Mouse (Mus musculus): ENCODE data around the gene Armh1.
"Not testable (repeated sequence)": the region's sequence is repeated elsewhere in the genome, so short reads cannot be mapped to it uniquely, and the experiment has no call there.

Gene Armh1

DNA sequence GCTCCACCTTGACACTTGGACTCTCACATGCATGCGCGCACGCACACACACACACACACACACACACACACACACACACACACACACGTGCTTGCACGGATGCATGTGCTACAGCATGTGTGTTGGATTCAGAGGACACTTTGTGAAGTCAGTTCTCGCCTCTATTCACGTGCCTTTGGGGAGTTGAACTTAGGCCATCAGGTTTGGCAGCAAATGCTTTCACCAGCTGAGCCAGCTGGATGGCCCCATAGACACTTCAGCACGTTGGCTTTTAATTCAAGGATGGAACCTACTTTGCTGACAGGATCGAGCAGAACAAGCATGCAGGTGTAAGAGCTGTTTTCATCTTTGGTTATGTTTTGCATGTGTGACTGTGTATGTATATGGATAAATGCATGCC is 30.1 kb downstream of the Armh1 start:
- no peak for DNase-seq (ENCODE audit: low spot score in 2 of 2)

DNA sequence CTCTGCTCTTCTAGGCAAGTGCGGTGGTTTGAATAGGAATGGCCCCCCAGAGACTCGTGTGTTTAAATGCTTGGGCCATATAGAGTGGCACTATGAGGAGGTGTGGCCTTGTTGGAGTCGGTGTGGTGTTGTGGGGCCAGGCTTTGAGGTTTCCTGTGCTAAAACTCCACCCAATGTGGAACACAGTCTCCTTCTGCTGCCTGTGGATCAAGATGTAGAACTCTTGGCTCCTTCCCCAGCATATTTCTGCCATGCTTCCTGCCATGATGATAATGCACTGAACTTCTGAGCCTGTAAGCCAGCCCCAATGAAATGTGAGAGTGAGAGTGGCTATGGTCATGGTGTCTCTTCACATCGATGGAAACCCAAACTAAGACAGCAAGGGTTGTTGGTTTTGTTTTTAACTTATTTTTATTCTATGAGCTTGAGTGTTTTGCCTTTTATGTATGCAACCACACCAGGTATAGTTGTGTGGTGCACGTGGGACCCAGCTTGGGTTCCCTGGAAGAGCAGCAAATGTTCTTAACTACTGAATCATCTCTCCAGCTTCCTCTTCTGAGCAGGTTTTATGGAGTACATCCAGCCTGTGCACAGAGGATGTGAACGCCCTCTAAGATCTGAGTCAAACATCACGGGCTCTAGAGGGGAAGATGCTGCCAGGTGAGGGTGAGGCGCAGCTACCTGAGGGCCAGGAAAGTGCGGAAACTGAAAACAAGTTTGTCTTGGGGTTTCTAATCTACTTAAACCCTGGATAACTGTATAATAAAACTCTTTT is 31.0 kb downstream of the Armh1 start:
- no peak for DNase-seq (ENCODE audit: low spot score in 2 of 2)

DNA sequence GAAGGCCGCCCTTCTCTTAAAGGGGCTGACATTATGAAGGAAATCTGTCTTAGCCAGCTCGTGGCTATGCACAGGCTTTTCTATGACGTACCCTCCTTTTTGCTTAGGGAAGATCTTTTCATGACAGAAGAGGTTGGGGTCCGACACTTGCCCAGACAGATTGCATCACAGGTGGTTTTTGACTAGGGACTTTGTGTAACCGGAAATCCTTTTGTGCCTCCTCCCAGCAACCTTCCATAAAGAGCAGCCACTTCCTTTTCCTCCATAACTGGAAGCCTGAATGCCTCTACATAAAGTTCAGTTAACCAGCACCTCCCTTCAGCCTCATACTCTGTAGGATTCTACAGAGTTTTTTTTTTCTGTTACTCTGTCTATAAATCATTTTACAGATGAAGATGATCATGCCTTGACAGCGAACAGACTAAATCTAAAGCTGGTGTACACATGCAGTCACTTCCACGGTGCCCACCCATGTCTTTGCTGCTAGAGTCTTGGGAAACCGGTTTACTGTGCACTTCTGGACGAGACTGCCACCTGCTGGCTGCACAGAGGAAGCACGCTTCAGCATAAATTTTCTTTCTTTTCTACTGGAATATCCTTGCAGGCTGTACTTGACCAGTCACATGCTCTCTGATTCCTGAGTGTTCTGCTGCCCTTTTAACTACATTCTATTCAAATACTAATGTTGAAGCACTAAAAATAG is 33.3 kb downstream of the Armh1 start:
- no peak for DNase-seq (ENCODE audit: low spot score in 2 of 2)

DNA sequence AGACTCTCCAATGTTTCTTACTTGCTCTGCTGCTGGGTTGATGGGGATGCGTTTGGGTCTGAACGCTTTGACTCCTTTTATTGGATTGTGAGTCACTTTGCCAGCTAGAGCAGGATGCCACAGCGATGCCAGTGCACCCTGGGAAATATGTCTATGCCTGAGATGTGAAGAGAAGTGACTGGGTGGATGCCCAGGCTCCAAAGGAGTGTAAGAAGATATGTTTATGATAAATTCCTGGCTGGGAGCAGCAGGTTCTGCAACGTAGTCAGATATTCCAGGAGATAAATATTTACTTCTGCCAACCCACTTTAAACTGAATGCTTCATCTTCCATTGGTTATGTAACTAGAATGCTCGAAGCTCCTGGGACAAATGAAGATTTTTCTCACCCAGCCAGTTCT is 34.9 kb downstream of the Armh1 start:
- DNase-seq (ENCODE audit: low spot score in 2 of 2) = no peak

DNA sequence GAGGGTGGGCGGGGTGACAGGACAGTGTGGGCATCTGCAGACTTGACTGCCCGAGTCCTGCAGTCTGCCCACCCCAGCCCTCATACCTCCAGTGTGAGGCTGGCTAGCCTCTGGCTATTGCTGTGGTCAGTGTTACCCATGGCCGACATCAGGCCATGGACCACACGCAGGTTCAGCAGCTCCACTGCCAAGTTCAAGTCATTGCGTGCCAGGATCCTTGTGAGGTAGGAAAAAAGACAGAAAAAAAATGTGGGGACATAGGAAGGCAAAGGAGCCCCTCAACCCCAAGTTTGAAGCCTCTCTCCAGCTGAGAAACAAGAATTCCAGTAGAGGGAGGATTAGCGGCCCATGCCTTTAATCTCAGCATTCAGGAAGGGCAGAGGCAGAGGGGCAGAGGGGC is 37.7 kb downstream of the Armh1 start:
- no peak for DNase-seq (ENCODE audit: low spot score in 2 of 2)

DNA sequence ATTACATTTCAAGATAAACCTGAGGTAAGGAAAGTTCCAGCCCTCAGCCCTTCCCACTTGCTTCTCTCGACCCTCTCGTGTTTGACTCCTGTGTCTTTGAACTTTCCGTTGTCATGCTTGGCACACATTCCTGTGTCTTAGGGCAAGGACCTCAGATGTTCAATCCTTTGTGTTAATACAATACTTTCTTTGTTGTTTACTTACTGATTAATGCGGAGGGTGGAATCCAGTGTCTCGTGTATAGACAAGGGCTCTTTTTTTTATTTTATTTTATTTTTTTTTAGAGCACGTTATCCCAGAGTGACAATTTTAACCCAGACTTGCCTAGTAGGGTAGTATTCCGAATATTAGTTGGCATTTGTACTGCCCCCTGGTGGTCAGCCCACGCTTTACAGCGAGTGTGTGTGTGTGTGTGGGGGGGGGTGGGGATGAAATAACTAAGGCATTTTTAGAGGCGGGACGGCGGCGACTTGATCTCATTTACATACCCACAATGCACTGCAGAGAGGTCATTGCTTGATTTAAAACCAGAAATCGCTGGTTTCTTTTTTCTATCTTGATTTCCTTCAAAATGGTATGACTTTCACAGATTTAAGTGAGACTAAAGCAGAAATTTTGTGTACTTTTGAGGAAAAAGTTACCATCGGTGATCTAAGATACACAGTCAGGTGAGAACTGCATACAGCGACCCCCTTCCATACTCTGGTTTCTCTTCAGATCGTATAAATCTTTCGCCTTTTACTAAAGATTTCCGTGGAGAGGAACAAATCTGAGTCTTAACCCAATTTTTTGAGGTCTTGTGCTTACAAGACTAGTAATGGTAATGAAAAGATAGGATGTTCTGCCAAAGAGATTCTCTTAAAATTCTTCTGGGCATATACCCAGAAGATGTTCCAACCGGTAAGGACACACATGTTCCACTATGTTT is 41.5 kb downstream of the Armh1 start:
- DNase-seq (ENCODE audit: low spot score in 2 of 2) = peak in 1 of 2 experiments; percentile 41

DNA sequence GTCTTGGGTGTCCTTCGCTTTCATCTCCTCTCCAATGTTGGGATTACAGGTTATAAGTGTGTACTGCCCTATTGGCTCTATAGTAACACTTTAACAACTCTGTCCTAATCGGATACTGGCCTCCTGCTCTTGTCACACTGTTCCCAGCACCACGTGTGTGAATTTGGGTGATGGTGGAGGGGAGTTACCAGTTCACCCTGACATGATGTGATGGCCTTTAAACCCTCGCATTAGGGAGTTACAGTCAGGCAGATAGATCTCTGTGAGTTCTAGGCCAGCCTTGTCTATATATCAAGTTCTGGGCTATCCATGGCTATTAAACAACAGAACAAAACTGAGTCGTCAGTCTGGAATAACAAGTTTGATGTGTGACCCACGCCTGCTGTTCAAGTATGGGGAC is 42.3 kb downstream of the Armh1 start:
- no peak for DNase-seq (ENCODE audit: low spot score in 2 of 2)

DNA sequence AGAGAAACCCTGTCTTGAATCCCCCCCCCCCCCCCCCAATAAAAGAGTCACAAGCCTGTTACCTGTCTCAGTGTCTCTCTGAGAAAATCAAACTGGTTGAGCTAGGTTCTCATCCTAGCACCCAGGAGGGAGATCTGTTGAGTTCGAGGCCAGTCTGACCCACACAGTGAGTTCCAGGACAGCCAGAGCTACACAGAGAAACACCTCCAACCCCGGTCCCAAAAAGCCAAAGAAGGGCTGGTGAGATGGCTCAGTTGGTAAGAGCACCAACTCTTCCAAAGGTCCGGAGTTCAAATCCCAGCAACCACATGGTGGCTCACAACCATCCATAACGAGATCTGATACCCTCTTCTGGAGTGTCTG is 49.0 kb downstream of the Armh1 start:
- no peak for DNase-seq (ENCODE audit: low spot score in 2 of 2)

DNA sequence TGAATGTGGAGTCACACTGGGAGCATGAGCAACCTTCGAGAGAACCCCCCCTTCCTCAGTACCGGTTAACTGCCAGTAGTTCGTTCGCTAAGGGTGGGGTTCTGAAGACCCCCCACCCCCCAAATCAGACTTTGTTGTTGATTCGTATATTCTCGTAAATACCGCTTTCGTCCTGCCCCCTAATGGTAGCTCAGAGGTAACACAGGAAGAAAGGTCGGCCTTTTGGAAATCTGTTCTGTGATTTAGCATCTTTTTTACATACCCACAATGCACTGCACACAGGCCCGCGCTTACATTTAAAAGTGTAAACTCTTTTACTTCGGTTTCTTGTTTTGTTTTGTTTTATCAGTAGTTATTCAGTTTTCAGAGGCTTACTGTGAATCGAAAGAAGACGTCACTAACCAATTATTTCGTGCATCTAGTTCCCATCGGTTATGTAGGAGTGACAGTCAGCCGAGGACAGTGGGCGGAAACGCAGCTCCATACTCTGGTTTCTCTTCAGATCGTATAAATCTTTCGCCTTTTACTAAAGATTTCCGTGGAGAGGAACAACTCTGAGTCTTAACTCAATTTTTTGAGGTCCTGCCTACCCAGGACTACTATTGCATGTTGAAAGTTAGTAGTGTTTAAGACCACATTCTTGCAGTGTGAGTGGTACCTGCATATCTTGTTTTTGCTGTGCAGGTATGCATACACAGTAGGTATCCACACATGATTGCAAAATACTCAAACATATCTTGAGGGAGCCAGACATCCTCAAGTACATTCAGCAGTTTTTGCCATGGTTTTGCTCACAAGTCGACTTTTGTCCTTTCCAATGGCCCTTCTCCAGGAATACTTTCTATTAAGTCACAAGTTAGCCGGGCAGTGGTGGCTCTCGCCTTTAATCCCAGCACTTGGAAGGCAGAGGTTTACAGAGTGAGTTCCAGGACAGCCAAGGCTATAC is 49.6 kb downstream of the Armh1 start:
- no peak for DNase-seq (ENCODE audit: low spot score in 2 of 2)

DNA sequence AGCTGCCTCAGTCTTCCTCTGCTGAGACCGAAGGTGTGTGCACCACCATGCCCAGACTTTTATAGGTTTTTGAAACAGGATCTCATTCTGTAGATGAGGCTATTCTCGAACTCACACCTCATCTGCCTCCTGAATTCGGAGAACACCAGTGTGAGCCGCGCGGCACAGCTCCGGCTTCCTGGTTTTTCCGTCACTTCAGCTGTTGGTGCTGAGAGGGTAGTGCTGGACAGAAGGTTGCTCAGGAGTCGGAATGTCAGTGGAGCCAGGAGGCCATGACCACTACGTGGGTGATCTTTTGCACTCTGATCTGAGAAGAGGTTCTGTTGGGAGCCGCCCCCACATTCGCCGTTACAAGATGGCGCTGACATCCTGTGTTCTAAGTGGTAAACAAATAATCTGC is 60.1 kb downstream of the Armh1 start:
- DNase-seq (ENCODE audit: low spot score in 2 of 2) = no peak

DNA sequence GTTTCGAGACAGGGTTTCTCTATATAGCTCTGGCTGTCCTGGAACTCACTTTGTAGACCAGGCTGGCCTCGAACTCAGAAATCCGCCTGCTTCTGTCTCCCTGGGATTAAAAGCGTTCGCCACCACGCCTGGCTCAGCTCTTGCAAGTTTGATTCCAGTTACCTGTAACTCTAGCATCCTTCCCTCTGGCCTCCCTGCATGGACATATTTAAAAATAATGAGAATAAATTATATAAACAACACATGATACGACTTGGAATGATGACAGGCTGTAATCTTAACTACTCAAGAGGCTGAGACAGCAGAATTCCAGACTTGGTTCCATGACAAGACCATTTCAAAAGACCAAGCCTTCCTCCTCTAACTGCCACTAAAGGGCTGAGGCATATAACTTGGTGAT is 61.3 kb downstream of the Armh1 start:
- DNase-seq (ENCODE audit: low spot score in 2 of 2) = no peak

DNA sequence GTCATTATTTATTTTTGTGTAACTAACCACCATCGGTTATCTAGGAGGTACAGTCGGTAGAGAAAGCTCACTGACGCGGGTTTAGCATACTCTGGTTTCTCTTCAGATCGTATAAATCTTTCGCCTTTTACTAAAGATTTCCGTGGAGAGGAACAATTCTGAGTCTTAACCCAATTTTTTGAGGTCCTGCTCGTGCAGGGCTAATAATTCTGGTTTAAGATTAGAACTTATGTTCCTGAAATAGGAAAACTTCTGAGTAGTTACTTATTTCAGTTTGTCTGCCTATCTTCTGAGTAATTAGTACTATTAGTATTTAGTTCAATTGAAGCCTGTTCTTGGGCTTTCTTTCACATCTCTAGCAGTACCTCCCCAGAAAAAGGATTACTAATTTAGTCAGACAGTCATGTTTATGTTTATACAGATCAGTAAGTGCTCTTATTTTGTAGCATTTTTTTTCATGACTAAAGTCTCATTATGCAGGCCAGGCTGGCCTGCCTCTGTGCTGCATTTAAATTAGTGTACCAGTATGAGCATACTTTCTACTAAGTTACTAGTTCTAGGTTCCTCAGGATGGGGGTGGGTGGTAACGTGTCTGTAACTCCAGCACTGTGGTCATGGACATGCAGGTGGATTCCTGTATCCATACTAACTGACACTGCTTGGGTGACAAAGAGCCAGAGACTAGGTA is 61.9 kb downstream of the Armh1 start:
- DNase-seq (ENCODE audit: low spot score in 2 of 2) = peak in 1 of 2 experiments; percentile 6

DNA sequence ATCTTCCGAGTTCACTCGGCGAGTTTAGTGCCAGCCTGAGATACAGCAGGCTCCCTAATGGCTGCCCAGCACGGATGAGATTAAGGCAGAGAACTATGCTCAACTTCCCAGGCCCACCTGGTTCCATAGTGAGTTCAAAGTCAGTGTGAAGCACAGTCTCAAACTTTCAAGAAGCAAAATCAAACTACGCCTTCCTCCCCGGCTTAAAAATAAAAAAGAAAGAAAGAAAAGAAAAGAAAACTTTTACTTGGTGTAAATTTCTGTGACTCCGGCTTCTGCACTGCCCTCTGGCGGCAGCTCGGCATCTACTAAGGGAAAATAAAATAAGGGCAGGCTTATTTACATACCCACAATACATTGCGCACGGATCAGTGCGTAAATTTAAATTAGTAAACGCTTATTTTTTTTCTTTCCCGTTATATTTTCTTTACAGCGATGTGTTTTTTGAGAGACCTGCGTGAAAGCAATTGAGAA is 62.5 kb downstream of the Armh1 start:
- peak; percentile 50 to 77 for DNase-seq (ENCODE audit: low spot score in 2 of 2)

DNA sequence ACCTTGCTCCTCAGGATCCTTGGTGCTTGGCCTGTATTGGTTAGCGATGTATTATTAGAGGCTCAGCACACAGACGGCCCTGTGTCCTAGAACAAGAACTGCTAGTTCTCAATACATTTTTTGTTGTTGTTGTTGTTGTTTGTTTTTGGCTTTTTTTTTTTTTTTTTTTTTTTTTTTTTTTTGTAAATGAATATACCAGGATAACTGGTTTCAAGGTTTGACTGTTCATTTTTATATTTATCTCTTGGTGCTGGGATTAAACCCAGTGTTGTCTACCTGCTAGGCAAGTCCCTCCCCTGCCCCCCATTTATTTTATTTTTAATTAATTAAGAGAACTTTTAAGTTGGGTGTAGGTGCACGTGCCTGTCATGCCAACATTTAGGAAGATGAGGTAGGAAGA is 63.0 kb downstream of the Armh1 start:
- DNase-seq (ENCODE audit: low spot score in 2 of 2) = no peak

DNA sequence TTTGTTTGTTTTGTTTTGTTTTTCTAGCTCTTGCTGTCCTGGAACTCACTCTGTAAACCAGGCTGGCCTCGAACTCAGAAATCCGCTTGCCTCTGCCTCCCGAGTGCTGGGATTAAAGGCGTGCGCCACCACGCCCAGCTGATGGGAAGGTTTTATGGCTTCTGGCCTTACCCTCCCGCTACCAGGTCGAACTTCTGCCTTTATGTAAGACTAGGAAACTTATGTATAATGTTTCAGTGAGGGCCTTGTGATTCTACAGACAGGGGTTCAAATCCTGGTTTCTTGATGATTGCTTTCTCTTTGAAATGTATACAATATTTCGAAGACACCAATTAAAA is 69.2 kb downstream of the Armh1 start:
- DNase-seq (ENCODE audit: low spot score in 2 of 2) = not testable (repeated sequence)

DNA sequence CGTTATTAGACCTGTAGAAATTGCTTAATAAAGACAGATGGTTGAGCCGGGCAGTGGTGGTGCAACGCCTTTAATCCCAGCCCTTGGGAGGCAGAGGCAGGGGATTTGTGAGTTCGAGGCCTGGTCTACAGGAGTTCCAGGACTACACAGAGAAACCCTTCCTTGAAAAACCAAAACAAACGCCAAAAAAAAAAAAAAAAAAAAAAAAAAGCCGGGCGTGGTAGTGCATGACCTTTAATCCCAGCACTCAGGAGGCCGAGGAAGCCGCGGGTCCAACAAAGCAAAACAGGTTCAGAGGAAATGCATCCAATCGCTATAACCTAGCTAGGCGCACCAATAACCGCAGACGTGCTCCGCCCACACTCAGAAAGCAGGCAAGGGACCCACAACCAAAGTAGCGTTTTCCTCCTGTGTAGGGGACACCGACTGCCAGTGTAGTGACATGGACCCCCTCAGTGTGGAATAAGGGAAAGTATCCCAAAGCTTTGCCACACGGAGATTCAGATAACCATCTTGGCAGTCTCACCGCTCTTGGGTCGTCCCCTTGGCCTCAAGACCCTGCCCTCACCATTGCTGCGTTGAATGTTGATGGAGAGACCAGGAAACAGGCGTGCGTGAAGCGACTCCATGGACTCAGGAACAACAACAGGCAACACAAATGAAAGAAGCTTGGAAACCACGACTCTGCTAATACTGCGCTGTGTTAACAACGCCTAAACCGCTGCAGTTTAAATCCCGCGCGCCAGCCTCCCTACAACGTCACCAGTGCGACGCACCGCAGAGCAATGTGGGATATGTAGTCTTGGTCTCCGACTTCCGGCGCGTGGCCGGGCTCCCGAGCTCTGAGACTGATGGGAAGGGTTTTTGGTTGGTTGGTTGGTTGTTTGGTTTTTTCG is 69.8 kb downstream of the Armh1 start, which contains the start of gene Kif2c:
Kif2c (minus strand) TSS at position 777 of the 896 bp plus-strand sequence.
- DNase-seq (ENCODE audit: low spot score in 2 of 2) = peak; percentile 84 to 85

DNA sequence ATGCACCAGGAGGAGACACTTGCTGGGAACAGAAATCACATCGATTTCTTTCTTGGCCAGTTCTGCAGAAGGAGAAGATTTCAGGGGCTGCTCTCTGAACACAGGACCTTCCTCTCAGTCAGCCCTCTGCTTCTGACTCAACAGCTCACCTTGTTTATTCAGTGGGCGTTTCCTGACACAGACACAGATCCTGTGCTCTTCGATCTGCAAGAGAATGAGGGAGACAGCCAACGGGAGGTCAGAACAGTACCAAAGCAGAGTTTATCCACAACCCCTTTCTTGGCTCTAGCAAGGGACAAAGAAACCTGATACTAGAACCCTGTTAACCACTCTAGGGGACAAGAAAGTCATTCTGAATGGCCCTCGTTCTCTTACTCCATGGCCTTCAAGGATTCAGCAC is 82.0 kb downstream of the Armh1 start:
- no peak for DNase-seq (ENCODE audit: low spot score in 2 of 2)
